Mouse (Mus musculus) testis, adult 2 months (tissue): ENCODE measurements around the gene Nav1. TPM values are rescaled to one million over a fixed set of nuclear protein-coding genes. Genes with fewer than 3 reads are reported as not detected.

Experiments
- H3K27ac ChIP-seq: fragments of 200-500 bp; 2 replicates; pipeline ENCODE4 v1.5.1; 2012; ENCODE audit warnings: low read depth, low read length; ENCODE audit not compliant: control insufficient read depth, insufficient read depth
- H3K27me3 ChIP-seq: fragments of 200-500 bp; 2 replicates; pipeline ENCODE4 v1.6.1; 2012; ENCODE audit warnings: mild to moderate bottlenecking, low read length, moderate library complexity; ENCODE audit not compliant: control insufficient read depth, insufficient read depth
- H3K36me3 ChIP-seq: fragments of 200-500 bp; 2 replicates; pipeline ENCODE4 v1.6.1; 2012; ENCODE audit warnings: mild to moderate bottlenecking, low read length; ENCODE audit not compliant: control insufficient read depth, insufficient read depth
- H3K4me1 ChIP-seq: fragments of 200-500 bp; 2 replicates; pipeline ENCODE4 v1.6.1; 2012; ENCODE audit warnings: low read length; ENCODE audit not compliant: control insufficient read depth, insufficient read depth
- H3K4me3 ChIP-seq: fragments of 200-500 bp; 2 replicates; pipeline ENCODE4 v1.5.1; 2012; ENCODE audit warnings: low read depth, mild to moderate bottlenecking, low read length, moderate library complexity, mixed read lengths; ENCODE audit not compliant: control insufficient read depth
- CTCF ChIP-seq: fragments of 200-500 bp; IDR thresholded peaks from 2 replicates; pipeline ENCODE4 v1.5.1; 2012; ENCODE audit warnings: low read depth, mild to moderate bottlenecking, inconsistent platforms, low read length, moderate library complexity; ENCODE audit not compliant: control insufficient read depth, insufficient read depth, insufficient replicate concordance
- POLR2A ChIP-seq: fragments of 200-500 bp; IDR thresholded peaks from 2 replicates; pipeline ENCODE4 v1.6.1; 2012; ENCODE audit warnings: low read depth, mild to moderate bottlenecking, inconsistent platforms, low read length, moderate library complexity; ENCODE audit not compliant: control insufficient read depth
- polyA plus RNA-seq: library from polyadenylated mRNA; depleted of rRNA; stranded (reverse); fragments of >200 nt; gene quantifications from 2 replicates; pipeline ENCODE4 v1.2.3, GENCODE M21; 2012

Gene Nav1
- polyA plus RNA-seq, 1 experiment: 2.0 TPM

- Histone ChIP-seq H3K4me1 (peaks cover 5% of the 10 kb centered on the region), H3K36me3 (no peaks in the 10 kb centered on the region), H3K27ac (no peak overlapping the region), H3K27me3 (no peaks in the 10 kb centered on the region), H3K4me3 (no peak overlapping the region)
- no peak for TF ChIP-seq POLR2A
- no peak for TF ChIP-seq CTCF
These were observed 52.3 kb downstream of the Nav1 start for GRCm38 (mm10) chr1:135554632-135555260.

- Histone ChIP-seq H3K36me3 (no peaks in the 10 kb centered on the region), H3K4me3 (no peak overlapping the region), H3K27ac (no peak overlapping the region), H3K27me3 (no peaks in the 10 kb centered on the region), H3K4me1 (peaks cover 9% of the 10 kb centered on the region)
- no peak for TF ChIP-seq POLR2A
- TF ChIP-seq CTCF: no peak
These were observed 53.5 kb downstream of the Nav1 start for GRCm38 (mm10) chr1:135553615-135554014.

- TF ChIP-seq CTCF (no peak), POLR2A (no peak)
- no peak overlapping the region for H3K4me3 ChIP-seq
- peaks cover 9% of the 10 kb centered on the region for H3K4me1 ChIP-seq
- no peak overlapping the region for H3K27ac ChIP-seq
- H3K27me3 ChIP-seq: no peaks in the 10 kb centered on the region
- H3K36me3 ChIP-seq: no peaks in the 10 kb centered on the region
These were observed 53.9 kb downstream of the Nav1 start for GRCm38 (mm10) chr1:135553154-135553553.

- peaks cover 9% of the 10 kb centered on the region for H3K4me1 ChIP-seq
- H3K27ac ChIP-seq: no peak overlapping the region
- H3K27me3 ChIP-seq: no peaks in the 10 kb centered on the region
- H3K4me3 ChIP-seq: no peak overlapping the region
- TF ChIP-seq CTCF (no peak), POLR2A (no peak)
- no peaks in the 10 kb centered on the region for H3K36me3 ChIP-seq
These were observed 56.2 kb downstream of the Nav1 start for GRCm38 (mm10) chr1:135550886-135551285.

GRCm38 (mm10) chr1:135548750-135549149, 58.3 kb downstream of the Nav1 start:
- no peak overlapping the region for H3K27ac ChIP-seq
- no peak for TF ChIP-seq POLR2A
- no peak for TF ChIP-seq CTCF

GRCm38 (mm10) chr1:135546099-135546498, 61.0 kb downstream of the Nav1 start:
- TF ChIP-seq CTCF (no peak), POLR2A (no peak)
- Histone ChIP-seq H3K27me3 (no peaks in the 10 kb centered on the region), H3K4me1 (peaks cover 6% of the 10 kb centered on the region; the same call in 1 of the 2 replicates), H3K36me3 (no peaks in the 10 kb centered on the region), H3K4me3 (no peak overlapping the region), H3K27ac (no peak overlapping the region)

More at GRCm38 (mm10) chr1:135548750-135549149, 58.3 kb downstream of the Nav1 start:
- Histone ChIP-seq H3K4me3 (no peak overlapping the region), H3K4me1 (peaks cover 6% of the 10 kb centered on the region; the same call in 1 of the 2 replicates), H3K27me3 (no peaks in the 10 kb centered on the region), H3K36me3 (no peaks in the 10 kb centered on the region)

GRCm38 (mm10) chr1:135544504-135545146, 62.5 kb downstream of the Nav1 start:
- Histone ChIP-seq H3K27me3 (no peaks in the 10 kb centered on the region), H3K4me1 (peaks cover 6% of the 10 kb centered on the region), H3K36me3 (no peaks in the 10 kb centered on the region), H3K4me3 (no peak overlapping the region), H3K27ac (no peak overlapping the region)
- TF ChIP-seq CTCF: peak; percentile 73; the same call in 1 of the 2 replicates
- no peak for TF ChIP-seq POLR2A
